Mouse (Mus musculus) induced T-regulatory cell, adult 2 months (primary cell): ENCODE results near the gene Plcl1.

Source experiments
- DNase-seq: peaks from one replicate; pipeline ENCODE4 v3.0.0-alpha.2; 2012; ENCODE audit warnings: low read depth

Plcl1 gene

GRCm38 (mm10) chr1:55405272-55406022 is at the start of gene Plcl1:
TSS of gene Plcl1 (plus strand) at chr1:55405921.
- DNase-seq = peak; percentile 95

- no peak for DNase-seq
Observed at GRCm38 (mm10) chr1:55362634-55363033, 43.1 kb upstream of the Plcl1 start.

DNA sequence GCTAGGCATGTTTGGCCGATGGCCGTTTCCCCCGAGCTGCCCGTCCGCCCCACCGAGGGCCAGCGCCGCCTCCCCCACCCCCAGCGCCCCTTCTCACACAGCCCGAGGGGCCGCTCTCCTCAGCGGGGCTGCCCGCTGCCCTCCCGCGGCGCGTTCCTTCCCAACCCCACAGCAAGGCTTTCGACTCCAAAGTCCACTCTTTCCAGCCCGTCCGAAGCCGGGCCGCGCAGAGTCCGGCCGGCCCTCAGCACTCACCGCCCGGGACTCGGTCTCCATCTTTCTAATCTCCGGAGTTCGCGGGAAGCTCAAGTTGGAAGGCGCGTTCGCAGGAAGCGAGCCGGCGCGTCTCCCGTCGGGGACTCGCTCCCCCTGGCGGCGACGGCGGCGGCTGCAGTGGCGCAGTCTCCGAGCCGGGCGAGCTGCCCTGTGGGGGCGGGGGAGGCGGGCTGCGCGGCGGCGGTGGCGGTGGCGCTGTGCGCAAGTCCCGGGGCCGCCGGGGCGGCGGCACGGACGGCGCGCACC is 42.6 kb upstream of the Plcl1 start, which contains the start of gene Boll:
Boll (minus strand) TSS at position 426 of the 522 bp plus-strand sequence.
- DNase-seq = peak; percentile 88

- peak; percentile 88 for DNase-seq
Observed at GRCm38 (mm10) chr1:55363586-55363985, 42.1 kb upstream of the Plcl1 start.

- DNase-seq = no peak
Observed at GRCm38 (mm10) chr1:55372626-55373025, 33.1 kb upstream of the Plcl1 start.

GRCm38 (mm10) chr1:55380527-55380926 is 25.2 kb upstream of the Plcl1 start:
- no peak for DNase-seq

GRCm38 (mm10) chr1:55383114-55383773 is 22.5 kb upstream of the Plcl1 start:
- peak; percentile 82 for DNase-seq

DNA sequence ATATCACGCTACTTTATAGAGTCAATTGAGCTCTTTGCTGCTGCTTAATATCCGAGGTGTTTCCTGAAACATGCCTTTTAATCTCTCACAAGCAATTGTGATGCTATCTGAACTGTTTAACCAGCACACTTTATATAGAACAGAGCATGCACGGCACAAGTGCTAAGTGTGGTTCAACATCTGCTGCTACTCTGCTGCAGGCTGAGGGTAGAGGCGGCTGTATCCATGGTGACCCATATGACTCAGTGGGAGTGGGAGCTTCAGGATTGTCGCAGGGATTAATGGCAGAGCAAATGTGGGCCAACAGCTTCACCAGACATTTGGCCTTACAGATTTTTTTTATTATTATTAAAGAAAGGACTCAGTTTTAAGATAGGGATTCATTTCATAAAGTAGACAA is 5.8 kb upstream of the Plcl1 start:
- no peak for DNase-seq

- DNase-seq = peak; percentile 92
Observed at GRCm38 (mm10) chr1:55404439-55404838, 1.3 kb upstream of the Plcl1 start.

DNA sequence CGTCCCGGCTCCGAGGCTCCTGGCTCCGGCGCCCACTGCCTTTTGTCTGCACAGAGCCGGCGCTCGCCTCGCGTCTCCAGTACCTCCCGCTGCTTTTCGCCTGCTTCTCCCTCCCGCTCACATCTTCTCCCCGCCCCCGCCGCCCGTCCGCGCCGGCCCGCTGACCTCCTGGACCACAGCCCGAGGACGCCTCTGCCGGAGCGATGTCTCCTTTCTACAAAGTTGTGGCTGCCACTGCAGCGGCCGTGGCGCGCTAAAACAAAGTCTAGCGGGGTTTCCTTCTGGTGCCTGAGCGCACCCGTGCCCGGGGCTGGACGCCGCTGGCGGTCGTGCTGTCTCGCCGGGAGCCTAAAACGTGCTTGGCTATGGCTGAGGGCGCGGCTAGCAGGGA is 297 bp downstream of the Plcl1 start:
- DNase-seq = no peak

- DNase-seq = peak; percentile 54
Observed at GRCm38 (mm10) chr1:55406531-55407375, 1.0 kb downstream of the Plcl1 start.

- peak; percentile 59 for DNase-seq
Observed at GRCm38 (mm10) chr1:55410670-55411069, 4.9 kb downstream of the Plcl1 start.

GRCm38 (mm10) chr1:55411079-55411478 is 5.4 kb downstream of the Plcl1 start:
- no peak for DNase-seq

DNA sequence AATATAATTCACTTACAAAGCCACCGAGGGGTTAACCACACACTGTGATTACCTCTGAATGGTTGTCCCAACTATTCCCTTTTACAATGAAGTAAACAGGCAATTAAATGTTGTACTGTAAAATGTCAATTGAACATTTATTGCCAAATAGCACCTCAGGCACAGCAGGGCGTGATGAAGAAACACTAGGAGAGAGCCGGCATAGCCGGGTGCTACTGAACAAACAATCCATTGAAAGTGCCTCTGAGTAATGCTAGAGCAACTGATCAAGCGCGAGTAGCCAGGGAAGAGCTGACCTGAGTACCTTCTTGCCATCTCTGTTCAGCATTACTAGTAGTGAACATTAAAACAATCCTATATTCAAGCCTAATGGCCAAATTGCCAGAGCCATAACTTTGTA is 6.8 kb downstream of the Plcl1 start:
- DNase-seq = no peak

DNA sequence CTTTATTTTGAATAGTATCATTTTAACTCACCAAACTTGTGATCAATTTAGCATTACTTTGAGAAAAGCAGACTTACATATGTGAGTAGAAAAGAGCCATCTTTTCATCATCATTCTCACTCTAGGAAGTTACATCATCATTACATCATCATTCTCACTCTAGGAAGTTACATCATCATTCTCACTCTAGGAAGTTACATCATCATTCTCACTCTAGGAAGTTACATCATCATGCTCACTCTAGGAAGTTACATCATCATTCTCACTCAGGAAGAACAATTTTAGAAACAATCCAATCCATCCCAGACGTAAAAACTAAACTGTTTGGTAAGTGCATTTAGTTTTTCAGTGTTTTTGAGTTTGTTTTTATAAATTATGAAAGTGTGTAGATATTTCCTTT is 7.8 kb downstream of the Plcl1 start:
- DNase-seq = no peak

- no peak for DNase-seq
Observed at GRCm38 (mm10) chr1:55418968-55419367, 13.2 kb downstream of the Plcl1 start.

DNA sequence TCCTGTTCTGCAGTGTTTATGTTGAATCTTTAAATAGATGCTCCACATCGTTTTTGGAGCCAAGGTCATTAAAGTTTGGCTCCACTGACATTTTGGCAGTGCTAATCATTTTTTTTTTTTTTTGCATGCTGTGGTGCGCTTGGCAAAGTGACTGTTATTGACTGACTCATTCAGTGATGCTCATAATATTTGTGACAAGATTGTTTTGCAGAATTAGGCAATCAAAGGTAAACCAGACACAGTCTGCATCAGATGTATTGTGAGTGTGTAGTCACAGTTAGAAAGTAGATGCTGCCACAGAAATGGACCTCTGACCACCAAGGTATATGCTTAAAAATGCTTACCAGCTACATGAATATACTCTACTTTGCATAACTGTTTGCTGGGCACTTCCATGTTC is 21.9 kb downstream of the Plcl1 start:
- peak; percentile 7 for DNase-seq

DNA sequence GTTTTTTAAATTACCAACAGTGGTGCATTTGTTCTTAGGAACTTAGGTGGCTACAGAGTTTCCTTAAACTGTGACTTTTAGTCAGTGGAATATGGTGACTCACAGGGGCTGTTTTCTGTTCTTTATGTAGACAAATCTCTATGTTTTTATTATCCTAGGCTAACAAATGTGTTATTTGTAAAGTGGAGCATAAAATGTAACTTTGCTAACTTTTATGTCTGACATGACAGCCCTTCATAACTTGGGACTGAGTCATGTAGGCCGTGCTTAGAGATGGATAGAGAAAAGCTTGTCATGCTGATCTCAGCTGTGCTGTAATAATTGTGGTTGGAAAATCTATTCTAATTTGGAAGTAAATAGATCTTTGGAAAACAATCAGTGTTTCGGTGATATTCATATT is 23.3 kb downstream of the Plcl1 start:
- no peak for DNase-seq

- peak; percentile 30 for DNase-seq
Observed at GRCm38 (mm10) chr1:55429708-55430107, 24.0 kb downstream of the Plcl1 start.

DNA sequence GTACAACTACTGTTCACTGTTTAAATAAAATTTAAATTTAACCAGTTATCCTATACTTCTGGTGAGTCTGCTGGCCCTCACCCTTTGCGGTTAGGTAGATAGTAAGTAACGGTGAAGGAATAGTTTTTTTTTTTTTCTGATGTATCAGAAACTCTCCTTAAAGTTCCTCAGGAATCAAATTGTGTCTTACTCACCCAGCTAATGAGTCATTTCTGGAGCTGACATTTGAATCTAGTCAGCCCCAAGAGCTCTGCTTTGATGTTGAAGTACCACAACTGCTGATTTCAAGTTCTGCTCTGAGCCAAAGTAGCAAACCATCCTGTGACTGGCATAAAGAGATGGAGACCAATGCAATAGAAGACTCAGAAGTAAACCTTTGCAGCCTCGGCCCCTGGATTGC is 24.9 kb downstream of the Plcl1 start:
- peak; percentile 75 for DNase-seq

DNA sequence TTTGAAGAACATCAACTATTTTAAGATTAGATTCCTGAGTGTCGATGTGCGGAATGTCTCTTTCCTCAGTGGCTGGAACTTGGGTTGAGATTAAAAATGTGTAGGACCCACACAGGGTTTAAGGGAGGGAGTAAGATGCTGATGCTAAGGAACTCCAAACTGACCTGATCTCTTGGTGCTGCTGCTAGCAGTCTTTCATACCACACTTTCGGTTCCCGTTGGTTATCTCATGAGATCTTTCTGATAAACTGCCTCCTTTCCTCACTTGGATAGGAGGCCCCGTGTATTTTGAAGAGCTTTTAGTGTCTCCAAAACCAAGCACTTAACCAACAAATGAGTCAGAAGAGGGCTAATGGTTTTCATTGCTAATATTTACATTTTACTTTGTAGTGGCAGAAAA is 30.9 kb downstream of the Plcl1 start:
- peak; percentile 47 for DNase-seq

DNA sequence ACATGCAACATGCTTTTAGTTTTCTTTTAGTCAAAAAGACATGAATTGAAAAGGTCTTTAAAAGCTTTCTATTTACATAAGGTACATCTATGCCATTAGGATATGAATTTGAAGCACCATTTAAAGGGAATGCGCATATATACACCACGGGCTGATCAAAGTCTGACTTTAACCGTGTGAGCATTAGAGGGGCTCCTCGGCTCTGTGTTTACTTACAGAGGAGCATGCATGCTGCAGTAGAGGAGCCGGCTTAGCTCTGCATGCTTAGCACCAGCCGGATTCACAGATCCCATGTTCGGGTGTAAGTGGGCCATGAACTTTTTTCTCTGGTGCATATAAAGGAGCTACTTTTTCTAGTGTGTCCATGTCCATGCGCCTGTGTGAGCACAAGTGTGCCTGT is 31.4 kb downstream of the Plcl1 start:
- no peak for DNase-seq
